Mouse (Mus musculus) spleen, adult 2 months (tissue): ENCODE data around the gene Rest.

Source experiments
- CTCF ChIP-seq: fragments of 200-500 bp; IDR thresholded peaks from 2 replicates; pipeline ENCODE4 v1.5.1; 2011; ENCODE audit warnings: mild to moderate bottlenecking, inconsistent platforms; ENCODE audit not compliant: insufficient read depth, insufficient read length, insufficient replicate concordance; ENCODE audit errors: extremely low read depth
- POLR2A ChIP-seq: fragments of 200-500 bp; IDR thresholded peaks from 2 replicates; pipeline ENCODE4 v1.6.1; 2011; ENCODE audit warnings: low read depth, low read length, inconsistent platforms

DNA sequence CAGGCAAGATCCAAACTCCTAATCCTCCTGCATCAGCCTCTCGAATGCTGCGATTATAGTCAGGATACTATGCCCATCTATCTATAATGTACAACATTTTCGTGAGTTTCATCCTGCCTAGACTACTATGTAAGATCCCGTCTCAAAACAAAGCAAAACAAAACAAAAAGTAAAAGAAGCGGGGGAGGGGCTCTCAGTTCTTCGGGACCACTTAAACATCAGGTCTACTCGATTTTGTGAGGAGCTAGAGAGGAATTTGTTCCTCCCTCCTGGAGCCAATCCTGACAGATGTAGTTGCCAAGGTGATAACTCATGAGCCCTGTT, 19.9 kb upstream of the Rest start:
- TF ChIP-seq POLR2A = no peak
- no peak for TF ChIP-seq CTCF
